ENCODE assay signal across 8 mouse cellular contexts in the genomic region with DNA sequence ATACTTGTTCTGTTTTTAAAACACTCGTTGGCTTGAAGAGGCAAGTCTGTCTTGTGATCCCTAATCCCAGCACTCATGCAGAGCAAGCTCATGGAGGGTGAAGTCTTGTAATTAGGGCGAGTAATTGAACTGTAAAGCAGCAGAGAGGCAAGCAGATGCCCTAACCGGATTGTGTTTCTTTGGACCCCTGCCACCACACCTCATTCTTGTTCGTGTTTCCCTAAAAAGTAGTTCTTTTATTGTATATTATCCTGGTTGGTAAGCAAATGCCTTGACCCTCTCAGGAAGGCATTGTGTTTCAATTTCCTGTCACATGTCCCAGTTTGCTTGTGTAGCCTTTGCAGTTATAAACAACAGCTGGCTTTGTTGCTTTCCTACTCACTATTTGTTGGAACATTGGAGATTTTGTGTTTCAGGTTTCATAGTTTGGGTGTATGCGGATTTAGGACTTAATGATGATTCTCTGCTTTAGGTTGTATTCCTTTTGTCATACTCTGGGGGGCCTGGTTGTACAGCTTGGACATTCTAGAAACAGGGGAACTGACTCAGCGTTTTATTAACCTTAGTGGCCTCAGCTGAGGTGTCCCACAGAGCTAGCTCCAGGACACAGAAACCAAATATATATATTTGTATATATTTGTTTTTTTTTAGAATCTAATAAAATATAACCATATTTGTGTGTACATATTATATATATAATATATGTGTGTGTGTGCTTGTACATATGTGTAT. TPM values are rescaled to one million over a fixed set of nuclear protein-coding genes. Genes with fewer than 3 reads are reported as not detected.
A peak's percentile ranks its signal among the peaks of the same experiment; 100 is the strongest.
DNase-seq lines count a peak whose midpoint lies in the region; ATAC-seq and TF ChIP-seq lines count a peak whose summit lies in the region.

No protein-coding gene starts in this region.

- H3K4me3 ChIP-seq in bone marrow macrophage, adult 2 months (ENCODE audit: insufficient read depth, low read length): peak overlapping the region; percentile 21; the same call in 1 of the 2 replicates
- H3K4me3 ChIP-seq in embryonic facial prominence, embryonic 13.5 days: no peak overlapping the region

- peak; percentile 19 for DNase-seq in kidney, postnatal 14 days
- no peak for DNase-seq in kidney, postnatal 25 days
- peak; percentile 31 for DNase-seq in lung, postnatal 36 days
- no peak for DNase-seq in thymus, postnatal 36 days
- no peak for DNase-seq in spleen, postnatal 4 days (ENCODE audit: low spot score in 2 of 2)
- DNase-seq in layer of hippocampus, postnatal 36 days: no peak

- TF ChIP-seq CTCF in bone marrow macrophage, adult 2 months (IDR thresholded peaks at IDR 0.05; ENCODE audit: low read depth, low read length): no peak

- ATAC-seq in embryonic facial prominence, embryonic 13.5 days (ENCODE audit: insufficient number of reproducible peaks, insufficient read depth, low FRiP score, low TSS enrichment, low read depth): no peak

- no peaks in the 10 kb centered on the region for H3K9me3 ChIP-seq in embryonic facial prominence, embryonic 13.5 days

- H3K4me1 ChIP-seq in bone marrow macrophage, adult 2 months (ENCODE audit: control insufficient read depth, insufficient read depth, low read length): peaks cover 35% of the 10 kb centered on the region
- H3K4me1 ChIP-seq in embryonic facial prominence, embryonic 13.5 days: peaks cover 19% of the 10 kb centered on the region

- H3K27me3 ChIP-seq in embryonic facial prominence, embryonic 13.5 days: no peaks in the 10 kb centered on the region

- H3K4me2 ChIP-seq in embryonic facial prominence, embryonic 13.5 days: no peak overlapping the region; the same call in 1 of the 2 replicates

- H3K36me3 ChIP-seq in embryonic facial prominence, embryonic 13.5 days: peaks cover 15% of the 10 kb centered on the region

- peak overlapping the region; percentile 98 for H3K27ac ChIP-seq in bone marrow macrophage, adult 2 months (ENCODE audit: insufficient read depth, low read depth, low read length)
- peak overlapping the region; percentile 29 for H3K27ac ChIP-seq in embryonic facial prominence, embryonic 13.5 days

- TF ChIP-seq POLR2A in bone marrow macrophage, adult 2 months (IDR thresholded peaks at IDR 0.05; ENCODE audit: borderline replicate concordance, low read depth, low read length): no peak

- WGBS in embryonic facial prominence, embryonic 13.5 days: 40% methylated on average over 6 of the region's 6 CpGs

- H3K9ac ChIP-seq in embryonic facial prominence, embryonic 13.5 days: no peak overlapping the region

RNA-seq across cellular contexts. Expression of a gene that starts 6.1 kb away (rescaled TPM):
- 99.3 and 107 TPM in 2 replicates for polyA plus RNA-seq in bone marrow macrophage, adult 2 months (2012; ENCODE audit: insufficient read depth, insufficient read length, missing spikeins)
- 136 and 142 TPM in 2 replicates for polyA plus RNA-seq in embryonic facial prominence, embryonic 13.5 days (2015; fragmentation: Nextera tagmentation; extraction: Ambion mirVana)
- 10 to 100 TPM; 78.3 to 82.6 TPM for total RNA-seq in layer of hippocampus, postnatal 36 days (2021)

RNA-seq across cellular contexts. Expression of a gene that starts 16.5 kb away (rescaled TPM):
- 1.0 and 1.6 TPM in 2 replicates for polyA plus RNA-seq in bone marrow macrophage, adult 2 months (2012; ENCODE audit: insufficient read depth, insufficient read length, missing spikeins)
- polyA plus RNA-seq in embryonic facial prominence, embryonic 13.5 days (2015; fragmentation: Nextera tagmentation; extraction: Ambion mirVana): 6.5 and 8.7 TPM in 2 replicates
- 10 to 100 TPM; 21.8 to 23.0 TPM for total RNA-seq in layer of hippocampus, postnatal 36 days (2021)

RNA-seq across cellular contexts. Expression of a gene that starts 23.9 kb away (rescaled TPM):
- polyA plus RNA-seq in bone marrow macrophage, adult 2 months (2012; ENCODE audit: insufficient read depth, insufficient read length, missing spikeins): 1.3 and 1.4 TPM in 2 replicates
- polyA plus RNA-seq in embryonic facial prominence, embryonic 13.5 days (2015; fragmentation: Nextera tagmentation; extraction: Ambion mirVana): 1.2 and 1.4 TPM in 2 replicates
- 10 to 100 TPM; 34.7 to 35.1 TPM for total RNA-seq in layer of hippocampus, postnatal 36 days (2021)

RNA-seq across cellular contexts. Expression of a gene that starts 41.7 kb away (rescaled TPM):
- 39.9 and 48.7 TPM in 2 replicates for polyA plus RNA-seq in bone marrow macrophage, adult 2 months (2012; ENCODE audit: insufficient read depth, insufficient read length, missing spikeins)
- 36.1 and 36.7 TPM in 2 replicates for polyA plus RNA-seq in embryonic facial prominence, embryonic 13.5 days (2015; fragmentation: Nextera tagmentation; extraction: Ambion mirVana)
- total RNA-seq in layer of hippocampus, postnatal 36 days (2021): 100 to 1,000 TPM in 1 of 2 experiments, 10 to 100 TPM in 1; 96.8 to 109 TPM

RNA-seq across cellular contexts. Expression of a gene that starts 50.2 kb away (rescaled TPM):
- polyA plus RNA-seq in bone marrow macrophage, adult 2 months (2012; ENCODE audit: insufficient read depth, insufficient read length, missing spikeins): 13.6 and 19.1 TPM in 2 replicates
- 93.8 and 94.9 TPM in 2 replicates for polyA plus RNA-seq in embryonic facial prominence, embryonic 13.5 days (2015; fragmentation: Nextera tagmentation; extraction: Ambion mirVana)
- total RNA-seq in layer of hippocampus, postnatal 36 days (2021): 10 to 100 TPM; 51.8 to 54.0 TPM

Comparison
In these comparisons a context has a peak if more than half of its experiments do, and no peak if none do; other contexts are left out.
1. DNase-seq: peak in kidney, postnatal 14 days (single experiment) and lung, postnatal 36 days (single experiment); none in kidney, postnatal 25 days (0 of 2), thymus, postnatal 36 days (0 of 2), spleen, postnatal 4 days (0 of 2) and layer of hippocampus, postnatal 36 days (0 of 2).